Mouse (Mus musculus) bone marrow macrophage, adult 2 months (primary cell): ENCODE results near the gene S100z. TPM values are rescaled to one million over a fixed set of nuclear protein-coding genes. Genes with fewer than 3 reads are reported as not detected.

Experiments used
- H3K27ac ChIP-seq: 2 replicates; pipeline ENCODE4 v1.5.1; 2012; ENCODE audit warnings: low read depth, low read length; ENCODE audit not compliant: insufficient read depth
- H3K4me1 ChIP-seq: 2 replicates; pipeline ENCODE4 v1.6.1; 2012; ENCODE audit warnings: low read length; ENCODE audit not compliant: control insufficient read depth, insufficient read depth
- H3K4me3 ChIP-seq: 2 replicates; pipeline ENCODE4 v1.5.1; 2012; ENCODE audit warnings: mild to moderate bottlenecking, low read length, moderate library complexity; ENCODE audit not compliant: insufficient read depth
- CTCF ChIP-seq: IDR thresholded peaks from 2 replicates; pipeline ENCODE4 v1.5.1; 2012; ENCODE audit warnings: low read depth, mild to moderate bottlenecking, low read length, moderate library complexity
- POLR2A ChIP-seq: IDR thresholded peaks from 2 replicates; pipeline ENCODE4 v1.6.1; 2012; ENCODE audit warnings: mild to moderate bottlenecking, low read depth, low read length, borderline replicate concordance
- polyA plus RNA-seq: library from polyadenylated mRNA; stranded (reverse); fragments of >200 nt; gene quantifications from 2 replicates; pipeline ENCODE4 v1.2.4, GENCODE M21; 2012; ENCODE audit not compliant: missing spikeins, insufficient read depth, insufficient read length

The S100z gene
- polyA plus RNA-seq, 1 experiment = not detected

GRCm38 (mm10) chr13:95450636-95451210 is 27.8 kb downstream of the S100z start:
- Histone ChIP-seq H3K4me1 (no peaks in the 10 kb centered on the region), H3K27ac (no peak overlapping the region), H3K4me3 (no peak overlapping the region)
- TF ChIP-seq POLR2A = no peak
- no peak for TF ChIP-seq CTCF

DNA sequence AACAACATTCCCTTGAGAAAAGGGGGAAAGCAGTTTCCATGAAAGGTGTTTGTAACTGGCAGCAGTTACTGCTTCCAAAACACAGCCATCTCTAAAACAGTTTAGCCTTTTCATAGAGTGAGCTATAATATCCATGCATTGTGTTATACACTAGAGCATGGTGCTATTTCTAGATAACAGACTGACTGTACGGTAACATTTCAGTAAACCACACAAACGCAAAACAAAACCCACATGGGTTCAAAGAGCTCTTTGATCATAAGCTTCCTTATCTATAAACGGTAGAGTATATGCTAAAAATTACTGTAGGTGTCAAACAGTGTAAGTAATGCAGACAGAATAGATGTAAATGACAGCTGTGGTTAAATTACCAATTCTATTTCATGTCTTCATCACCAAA is 28.8 kb downstream of the S100z start:
- TF ChIP-seq POLR2A = no peak
- TF ChIP-seq CTCF = no peak
- no peak overlapping the region for H3K4me3 ChIP-seq
- H3K4me1 ChIP-seq = no peaks in the 10 kb centered on the region
- H3K27ac ChIP-seq = no peak overlapping the region

DNA sequence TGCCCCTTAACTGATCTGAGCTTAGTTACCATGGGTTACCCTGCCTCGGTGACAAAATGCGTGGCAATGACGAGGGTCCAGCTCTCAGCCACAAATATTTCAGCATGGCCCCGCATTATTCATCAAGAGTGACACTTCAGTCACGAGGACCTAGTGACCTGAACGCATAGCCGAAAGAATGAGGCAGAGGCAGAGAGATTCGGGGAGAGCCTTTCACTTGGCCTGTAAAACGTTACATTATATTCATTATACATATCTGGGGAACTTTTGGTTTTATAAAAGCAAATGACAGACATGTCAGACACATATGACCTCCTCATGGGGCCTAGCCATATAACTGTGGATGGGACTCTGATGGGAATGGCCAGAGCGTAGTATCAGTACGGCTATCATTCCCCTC is 33.7 kb downstream of the S100z start, which contains the start of gene Crhbp:
Crhbp (minus strand) TSS at position 101 of the 400 bp plus-strand sequence.
- no peak within 1 kb of the TSS for H3K27ac ChIP-seq

DNA sequence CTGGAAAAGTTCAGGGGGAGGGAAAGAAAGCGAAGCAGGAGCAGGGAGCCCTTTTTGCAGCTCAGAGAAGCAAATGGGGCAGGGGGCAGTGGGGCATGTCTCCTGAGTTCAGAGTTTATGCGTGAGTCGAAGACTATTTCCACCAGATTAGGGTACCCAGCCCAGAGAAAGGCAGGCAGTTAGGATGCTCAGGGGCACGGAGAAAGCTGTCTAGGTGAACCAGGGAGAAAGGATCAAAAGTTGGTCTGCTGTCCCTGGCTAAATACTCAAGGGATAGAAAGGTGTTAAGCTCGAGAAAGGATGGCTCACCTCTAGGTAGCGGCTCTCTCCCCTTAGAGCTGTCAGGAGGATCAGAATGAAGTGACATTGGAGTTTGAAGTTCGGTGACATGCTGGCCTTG is 34.2 kb downstream of the S100z start:
- Histone ChIP-seq H3K27ac (no peak overlapping the region), H3K4me3 (no peak overlapping the region), H3K4me1 (peaks cover 7% of the 10 kb centered on the region; the same call in 1 of the 2 replicates)
- no peak for TF ChIP-seq CTCF
- TF ChIP-seq POLR2A = no peak

More for the DNA sequence above, 33.7 kb downstream of the S100z start, which contains the start of gene Crhbp:
- peak within 1 kb of the TSS; percentile 19; the same call in 1 of the 2 replicates for H3K4me3 ChIP-seq
- TF ChIP-seq POLR2A (no peak), CTCF (no peak)
- H3K4me1 ChIP-seq = peaks cover 5% of the 10 kb centered on the region; the same call in 1 of the 2 replicates

GRCm38 (mm10) chr13:95443376-95444233 is 34.9 kb downstream of the S100z start:
- Histone ChIP-seq H3K27ac (no peak overlapping the region), H3K4me3 (peak overlapping the region; percentile 19), H3K4me1 (peaks cover 7% of the 10 kb centered on the region; the same call in 1 of the 2 replicates)
- TF ChIP-seq CTCF (no peak), POLR2A (no peak)

DNA sequence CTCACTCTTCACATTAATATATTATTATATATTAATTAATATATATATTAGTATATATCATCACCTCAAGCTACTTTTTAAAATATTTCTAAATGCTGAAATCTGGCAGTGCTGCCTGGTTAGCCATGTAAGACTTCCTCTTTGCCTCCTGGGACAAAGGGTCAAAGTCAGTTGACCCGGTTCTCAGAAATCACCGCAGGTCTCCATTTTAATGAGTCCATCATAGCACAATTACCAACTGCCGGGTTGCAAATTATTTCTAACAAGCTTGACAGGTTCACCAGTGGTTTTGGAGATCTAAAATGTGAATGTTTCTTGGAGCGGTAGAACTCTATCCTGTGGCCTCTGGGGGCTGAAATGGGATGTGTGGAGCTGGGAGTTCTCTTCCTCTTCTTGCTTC is 35.6 kb downstream of the S100z start:
- TF ChIP-seq POLR2A (no peak), CTCF (no peak)
- H3K27ac ChIP-seq = no peak overlapping the region
- no peak overlapping the region for H3K4me3 ChIP-seq
- H3K4me1 ChIP-seq = peaks cover 7% of the 10 kb centered on the region; the same call in 1 of the 2 replicates

GRCm38 (mm10) chr13:95439569-95439968 is 39.0 kb downstream of the S100z start:
- Histone ChIP-seq H3K4me1 (peaks cover 7% of the 10 kb centered on the region; the same call in 1 of the 2 replicates), H3K4me3 (no peak overlapping the region), H3K27ac (no peak overlapping the region)
- no peak for TF ChIP-seq CTCF
- TF ChIP-seq POLR2A = no peak

GRCm38 (mm10) chr13:95431760-95432159 is 46.8 kb downstream of the S100z start:
- TF ChIP-seq POLR2A = no peak
- no peak for TF ChIP-seq CTCF
- Histone ChIP-seq H3K27ac (no peak overlapping the region), H3K4me3 (no peak overlapping the region), H3K4me1 (peaks cover 16% of the 10 kb centered on the region)

GRCm38 (mm10) chr13:95427499-95427898 is 51.0 kb downstream of the S100z start:
- H3K4me3 ChIP-seq = no peak overlapping the region
- H3K27ac ChIP-seq = 0 out of 2 replicates have a peak overlapping the region, but pooled peaks have one; percentile 0
- peaks cover 21% of the 10 kb centered on the region for H3K4me1 ChIP-seq
- no peak for TF ChIP-seq POLR2A

Other genes with a start within 250 kb of the S100z start
- 4.7 and 4.9 TPM in 2 replicates for gene Pde8b, start 228.4 kb downstream of the S100z start, polyA plus RNA-seq
- 9.9 and 10.9 TPM in 2 replicates for gene Zbed3, start 155.1 kb downstream of the S100z start, polyA plus RNA-seq
- gene Aggf1, start 103.4 kb downstream of the S100z start, polyA plus RNA-seq = 37.5 and 38.1 TPM in 2 replicates
- not detected in 2 replicates for gene Crhbp, start 33.8 kb downstream of the S100z start, polyA plus RNA-seq
- not detected in 2 replicates for gene F2rl1, start 46.5 kb upstream of the S100z start, polyA plus RNA-seq
- 0.21 and 0.32 TPM in 2 replicates for gene F2r, start 139.8 kb upstream of the S100z start, polyA plus RNA-seq
- gene F2rl2, start 218.1 kb upstream of the S100z start, polyA plus RNA-seq = not detected in 2 replicates